Mouse (Mus musculus) kidney, adult 9 months (tissue): ENCODE results near the gene Rpsa.

ENCODE experiments used
- DNase-seq: peaks from one replicate; pipeline ENCODE4 v3.0.0; 2022

Rpsa gene

GRCm38 (mm10) chr9:120174436-120175137 is 47.1 kb downstream of the Rpsa start:
- DNase-seq = no peak

GRCm38 (mm10) chr9:120178813-120179212 is 51.3 kb downstream of the Rpsa start:
- DNase-seq = no peak
